Mouse (Mus musculus) hindbrain, embryonic 16.5 days (tissue): ENCODE measurements around the gene Gm26558. TPM values are rescaled to one million over a fixed set of nuclear protein-coding genes. Genes with fewer than 3 reads are reported as not detected.

Experiments used
- ATAC-seq: fragments of 200-750 bp; cut with Nextera tagmentation; 2 replicates; pipeline ENCODE4 v1.8.0; 2017; ENCODE audit warnings: moderate TSS enrichment, moderate library complexity
- H3K27ac ChIP-seq: fragments of 300-500 bp; sonication (generic); 2 replicates; pipeline ENCODE4 v1.5.1; 2014; ENCODE audit warnings: low read depth, mild to moderate bottlenecking, control low read depth, low read length, moderate library complexity
- H3K27me3 ChIP-seq: fragments of 300-500 bp; sonication (generic); replicated peaks from 2 replicates; pipeline ENCODE4 v1.6.1; 2014; ENCODE audit warnings: low read length; ENCODE audit not compliant: control insufficient read depth, insufficient read depth
- H3K36me3 ChIP-seq: fragments of 300-500 bp; sonication (generic); 2 replicates; pipeline ENCODE4 v1.6.1; 2014; ENCODE audit warnings: mild to moderate bottlenecking, low read length, moderate library complexity, mixed read lengths; ENCODE audit not compliant: control insufficient read depth, insufficient read depth
- H3K4me1 ChIP-seq: fragments of 300-500 bp; sonication (generic); 2 replicates; pipeline ENCODE4 v1.6.1; 2014; ENCODE audit warnings: low read depth, low read length; ENCODE audit not compliant: control insufficient read depth, insufficient read depth
- H3K4me2 ChIP-seq: fragments of 300-500 bp; sonication (generic); 2 replicates; pipeline ENCODE4 v1.6.1; 2014; ENCODE audit warnings: mild to moderate bottlenecking, low read length, control low read depth, moderate library complexity
- H3K4me3 ChIP-seq: fragments of 300-500 bp; sonication (generic); 2 replicates; pipeline ENCODE4 v1.5.1; 2014; ENCODE audit warnings: mild to moderate bottlenecking, low read length, control low read depth, moderate library complexity
- H3K9ac ChIP-seq: fragments of 300-500 bp; sonication (generic); 2 replicates; pipeline ENCODE4 v1.6.1; 2014; ENCODE audit warnings: low read depth, mild to moderate bottlenecking, control low read depth, low read length, moderate library complexity
- H3K9me3 ChIP-seq: fragments of 300-500 bp; sonication (generic); 2 replicates; pipeline ENCODE4 v1.6.1; 2014; ENCODE audit warnings: mild to moderate bottlenecking, low read length, moderate library complexity; ENCODE audit not compliant: control insufficient read depth
- WGBS: fragments of 180-500 bp; shearing (Covaris S2); extraction: QIAGEN DNeasy Blood & Tissue Kit; methylation state at CpG from one replicate; pipeline ENCODE4 v1.1.7; 2014; 5-methylcytosine and 5-hydroxymethylcytosine counted together
- polyA plus RNA-seq: library from polyadenylated mRNA; unstranded; fragments of >200 nt; fragmentation: Nextera tagmentation; extraction: Ambion mirVana; gene quantifications from 2 replicates; pipeline ENCODE4 v1.2.1, GENCODE M21; 2015

The Gm26558 gene
- polyA plus RNA-seq, 1 experiment from 2014 or later = 3.3 TPM

GRCm38 (mm10) chr2:70632412-70632811, 29.5 kb downstream of the Gm26558 start:
- ATAC-seq = no peak
- Histone ChIP-seq H3K4me3 (no peak overlapping the region), H3K27me3 (no peaks in the 10 kb centered on the region), H3K9me3 (no peaks in the 10 kb centered on the region), H3K36me3 (no peaks in the 10 kb centered on the region), H3K9ac (no peak overlapping the region), H3K4me1 (peaks cover 9% of the 10 kb centered on the region), H3K4me2 (no peak overlapping the region), H3K27ac (no peak overlapping the region)
- WGBS = 100% methylated on average over 1 of the region's 1 CpGs

GRCm38 (mm10) chr2:70631321-70631720, 30.6 kb downstream of the Gm26558 start:
- Histone ChIP-seq H3K27ac (no peak overlapping the region), H3K4me1 (peaks cover 9% of the 10 kb centered on the region), H3K9me3 (no peaks in the 10 kb centered on the region), H3K4me2 (no peak overlapping the region), H3K9ac (no peak overlapping the region), H3K27me3 (no peaks in the 10 kb centered on the region), H3K4me3 (no peak overlapping the region), H3K36me3 (no peaks in the 10 kb centered on the region)
- WGBS = 95% methylated on average over 1 of the region's 1 CpGs
- no peak for ATAC-seq

- no peak for ATAC-seq
- H3K9ac ChIP-seq = no peak overlapping the region
- no peaks in the 10 kb centered on the region for H3K36me3 ChIP-seq
- no peaks in the 10 kb centered on the region for H3K9me3 ChIP-seq
- no peaks in the 10 kb centered on the region for H3K27me3 ChIP-seq
- H3K4me3 ChIP-seq = peak overlapping the region; percentile 29
- no peak overlapping the region for H3K27ac ChIP-seq
- H3K4me2 ChIP-seq = peak overlapping the region; percentile 54
- 75% methylated on average over 3 of the region's 3 CpGs for WGBS
- H3K4me1 ChIP-seq = peaks cover 9% of the 10 kb centered on the region
These were observed 32.0 kb downstream of the Gm26558 start for GRCm38 (mm10) chr2:70629921-70630320.

- H3K4me1 ChIP-seq = peaks cover 9% of the 10 kb centered on the region
- 8% methylated on average over 10 of the region's 10 CpGs for WGBS
- peak overlapping the region; percentile 29 for H3K4me3 ChIP-seq
- peak; percentile 91 for ATAC-seq
- H3K9me3 ChIP-seq = no peaks in the 10 kb centered on the region
- H3K36me3 ChIP-seq = no peaks in the 10 kb centered on the region
- peak overlapping the region; percentile 36 for H3K9ac ChIP-seq
- peak overlapping the region; percentile 60 for H3K27ac ChIP-seq
- peak overlapping the region; percentile 54 for H3K4me2 ChIP-seq
- no peaks in the 10 kb centered on the region for H3K27me3 ChIP-seq
These were observed 32.6 kb downstream of the Gm26558 start for GRCm38 (mm10) chr2:70629339-70629761.

- H3K4me2 ChIP-seq = no peak overlapping the region
- no peaks in the 10 kb centered on the region for H3K36me3 ChIP-seq
- no peak overlapping the region for H3K4me3 ChIP-seq
- H3K27me3 ChIP-seq = no peaks in the 10 kb centered on the region
- no peak overlapping the region for H3K27ac ChIP-seq
- no peaks in the 10 kb centered on the region for H3K9me3 ChIP-seq
- H3K9ac ChIP-seq = no peak overlapping the region
- H3K4me1 ChIP-seq = peaks cover 9% of the 10 kb centered on the region
- no peak for ATAC-seq
- 93% methylated on average over 12 of the region's 12 CpGs for WGBS
These were observed 33.5 kb downstream of the Gm26558 start for GRCm38 (mm10) chr2:70628397-70628796.

- Histone ChIP-seq H3K27ac (no peak overlapping the region), H3K4me2 (no peak overlapping the region), H3K4me1 (peaks cover 9% of the 10 kb centered on the region), H3K27me3 (no peaks in the 10 kb centered on the region), H3K9me3 (no peaks in the 10 kb centered on the region), H3K4me3 (no peak overlapping the region), H3K36me3 (no peaks in the 10 kb centered on the region), H3K9ac (no peak overlapping the region)
- WGBS = 67% methylated on average over 7 of the region's 7 CpGs
- ATAC-seq = no peak
These were observed 36.1 kb downstream of the Gm26558 start for GRCm38 (mm10) chr2:70625761-70626160.

- Histone ChIP-seq H3K9me3 (no peaks in the 10 kb centered on the region), H3K4me3 (no peak overlapping the region), H3K9ac (no peak overlapping the region), H3K4me1 (no peaks in the 10 kb centered on the region), H3K4me2 (no peak overlapping the region), H3K27ac (no peak overlapping the region), H3K27me3 (no peaks in the 10 kb centered on the region), H3K36me3 (no peaks in the 10 kb centered on the region)
- 65% methylated on average over 4 of the region's 4 CpGs for WGBS
- no peak for ATAC-seq
These were observed 39.7 kb downstream of the Gm26558 start for GRCm38 (mm10) chr2:70622244-70622643.

- WGBS = 17% methylated on average over 6 of the region's 6 CpGs
- Histone ChIP-seq H3K27me3 (no peaks in the 10 kb centered on the region), H3K4me2 (no peak overlapping the region), H3K9me3 (no peaks in the 10 kb centered on the region), H3K9ac (no peak overlapping the region), H3K27ac (no peak overlapping the region), H3K4me1 (no peaks in the 10 kb centered on the region), H3K36me3 (no peaks in the 10 kb centered on the region), H3K4me3 (no peak overlapping the region)
- no peak for ATAC-seq
These were observed 41.7 kb downstream of the Gm26558 start for GRCm38 (mm10) chr2:70620225-70620624.

GRCm38 (mm10) chr2:70619232-70619835, 42.6 kb downstream of the Gm26558 start:
- Histone ChIP-seq H3K9me3 (no peaks in the 10 kb centered on the region), H3K27ac (no peak overlapping the region), H3K36me3 (no peaks in the 10 kb centered on the region), H3K4me1 (no peaks in the 10 kb centered on the region), H3K9ac (no peak overlapping the region), H3K4me3 (no peak overlapping the region), H3K27me3 (no peaks in the 10 kb centered on the region), H3K4me2 (no peak overlapping the region)
- no peak for ATAC-seq
- 89% methylated on average over 6 of the region's 6 CpGs for WGBS
